Mouse (Mus musculus): ENCODE results near the gene Saa3. TPM values are rescaled to one million over a fixed set of nuclear protein-coding genes. Genes with fewer than 3 reads are reported as not detected.

Saa3 gene
- polyA plus RNA-seq, 1 experiment from 2014 or later: 0.08 TPM

GRCm38 (mm10) chr7:46719526-46719925, 4.0 kb upstream of the Saa3 start:
- 85% methylated on average over 7 of the region's 7 CpGs for WGBS
- no peak for DNase-seq (ENCODE audit: low spot score)
- H3K36me3 ChIP-seq (replicated peaks; ENCODE audit: control insufficient read depth, insufficient read depth): no peaks in the 10 kb centered on the region

GRCm38 (mm10) chr7:46718591-46719270, 3.2 kb upstream of the Saa3 start:
- H3K27ac ChIP-seq: no peak overlapping the region
- H3K9me3 ChIP-seq (ENCODE audit: control insufficient read depth, low read length): no peaks in the 10 kb centered on the region
- no peak overlapping the region for H3K4me2 ChIP-seq (replicated peaks)
- H3K4me1 ChIP-seq (replicated peaks; ENCODE audit: control insufficient read depth, insufficient read depth, low read length): no peaks in the 10 kb centered on the region
- peak; percentile 62; the same call in 1 of the 2 replicates for ATAC-seq (ENCODE audit: low FRiP score)
- no peaks in the 10 kb centered on the region for H3K36me3 ChIP-seq (replicated peaks; ENCODE audit: control insufficient read depth, insufficient read depth)
- H3K4me3 ChIP-seq (replicated peaks; ENCODE audit: low read length): no peak overlapping the region
- WGBS: 83% methylated on average over 7 of the region's 7 CpGs
- no peak for DNase-seq (ENCODE audit: low spot score)
- H3K9ac ChIP-seq: no peak overlapping the region
- no peaks in the 10 kb centered on the region for H3K27me3 ChIP-seq (ENCODE audit: control insufficient read depth, insufficient read depth, low read length)

More at GRCm38 (mm10) chr7:46719526-46719925, 4.0 kb upstream of the Saa3 start:
- no peak overlapping the region for H3K4me3 ChIP-seq (replicated peaks; ENCODE audit: low read length)
- H3K9ac ChIP-seq: no peak overlapping the region
- no peak for ATAC-seq (ENCODE audit: low FRiP score)
- no peaks in the 10 kb centered on the region for H3K4me1 ChIP-seq (replicated peaks; ENCODE audit: control insufficient read depth, insufficient read depth, low read length)
- H3K4me2 ChIP-seq (replicated peaks): no peak overlapping the region
- H3K27me3 ChIP-seq (ENCODE audit: control insufficient read depth, insufficient read depth, low read length): no peaks in the 10 kb centered on the region
- H3K9me3 ChIP-seq (ENCODE audit: control insufficient read depth, low read length): no peaks in the 10 kb centered on the region
- no peak overlapping the region for H3K27ac ChIP-seq

GRCm38 (mm10) chr7:46716897-46717296, 1.4 kb upstream of the Saa3 start:
- H3K36me3 ChIP-seq (replicated peaks; ENCODE audit: control insufficient read depth, insufficient read depth): no peaks in the 10 kb centered on the region
- H3K4me2 ChIP-seq (replicated peaks): no peak overlapping the region
- no peak overlapping the region for H3K27ac ChIP-seq
- WGBS: 67% methylated on average over 5 of the region's 5 CpGs
- no peaks in the 10 kb centered on the region for H3K4me1 ChIP-seq (replicated peaks; ENCODE audit: control insufficient read depth, insufficient read depth, low read length)
- no peak overlapping the region for H3K4me3 ChIP-seq (replicated peaks; ENCODE audit: low read length)
- no peaks in the 10 kb centered on the region for H3K27me3 ChIP-seq (ENCODE audit: control insufficient read depth, insufficient read depth, low read length)
- no peak overlapping the region for H3K9ac ChIP-seq
- no peak for DNase-seq (ENCODE audit: low spot score)
- ATAC-seq (ENCODE audit: low FRiP score): no peak
- H3K9me3 ChIP-seq (ENCODE audit: control insufficient read depth, low read length): no peaks in the 10 kb centered on the region

- DNase-seq (ENCODE audit: low spot score) (peak; percentile 60), ATAC-seq (ENCODE audit: low FRiP score) (no peak)
- WGBS: 32% methylated on average over 6 of the region's 6 CpGs
- no peak overlapping the region for H3K27ac ChIP-seq
- no peaks in the 10 kb centered on the region for H3K27me3 ChIP-seq (ENCODE audit: control insufficient read depth, insufficient read depth, low read length)
- no peak overlapping the region for H3K4me2 ChIP-seq (replicated peaks)
- H3K9me3 ChIP-seq (ENCODE audit: control insufficient read depth, low read length): no peaks in the 10 kb centered on the region
- H3K9ac ChIP-seq: no peak overlapping the region
- H3K4me3 ChIP-seq (replicated peaks; ENCODE audit: low read length): no peak overlapping the region
- H3K36me3 ChIP-seq (replicated peaks; ENCODE audit: control insufficient read depth, insufficient read depth): no peaks in the 10 kb centered on the region
- H3K4me1 ChIP-seq (replicated peaks; ENCODE audit: control insufficient read depth, insufficient read depth, low read length): peaks cover 4% of the 10 kb centered on the region
Measured at GRCm38 (mm10) chr7:46714518-46714917, 982 bp downstream of the Saa3 start.

- WGBS: 81% methylated on average over 6 of the region's 6 CpGs
- Histone ChIP-seq H3K9me3 (ENCODE audit: control insufficient read depth, low read length) (no peaks in the 10 kb centered on the region), H3K4me2 (replicated peaks) (no peak overlapping the region)
Measured at GRCm38 (mm10) chr7:46712250-46712649, 3.2 kb downstream of the Saa3 start.

GRCm38 (mm10) chr7:46710390-46710844, 5.1 kb downstream of the Saa3 start, which contains the start of gene Saal1:
Gene Saal1, minus strand, starts transcription at chr7:46710680.
- Histone ChIP-seq H3K9me3 (ENCODE audit: control insufficient read depth, low read length) (no peaks in the 10 kb centered on the region), H3K27me3 (ENCODE audit: control insufficient read depth, insufficient read depth, low read length) (no peaks in the 10 kb centered on the region), H3K27ac (peak within 1 kb of the TSS; percentile 77), H3K36me3 (replicated peaks; ENCODE audit: control insufficient read depth, insufficient read depth) (peaks cover 18% of the 10 kb centered on the region), H3K9ac (peak within 1 kb of the TSS; percentile 70), H3K4me1 (replicated peaks; ENCODE audit: control insufficient read depth, insufficient read depth, low read length) (peaks cover 7% of the 10 kb centered on the region), H3K4me2 (replicated peaks) (peak within 1 kb of the TSS; percentile 53), H3K4me3 (replicated peaks; ENCODE audit: low read length) (peak within 1 kb of the TSS; percentile 55)
- DNase-seq (ENCODE audit: low spot score) (peak; percentile 97), ATAC-seq (ENCODE audit: low FRiP score) (peak; percentile 97)
- 0% methylated on average over 37 of the region's 38 CpGs for WGBS

More at GRCm38 (mm10) chr7:46712250-46712649, 3.2 kb downstream of the Saa3 start:
- Histone ChIP-seq H3K36me3 (replicated peaks; ENCODE audit: control insufficient read depth, insufficient read depth) (0 out of 2 replicates have a peak, but pooled peaks cover 3% of the 10 kb centered on the region), H3K4me3 (replicated peaks; ENCODE audit: low read length) (no peak overlapping the region), H3K27ac (no peak overlapping the region), H3K9ac (no peak overlapping the region), H3K4me1 (replicated peaks; ENCODE audit: control insufficient read depth, insufficient read depth, low read length) (peaks cover 7% of the 10 kb centered on the region), H3K27me3 (ENCODE audit: control insufficient read depth, insufficient read depth, low read length) (no peaks in the 10 kb centered on the region)
- no peak for ATAC-seq (ENCODE audit: low FRiP score)
- DNase-seq (ENCODE audit: low spot score): no peak

GRCm38 (mm10) chr7:46700521-46701025, 14.9 kb downstream of the Saa3 start:
- 98% methylated on average over 6 of the region's 6 CpGs for WGBS
- ATAC-seq (ENCODE audit: low FRiP score): no peak

GRCm38 (mm10) chr7:46696754-46697153, 18.7 kb downstream of the Saa3 start:
- 89% methylated on average over 1 of the region's 1 CpGs for whole genome bisulfite sequencing
- no peak overlapping the region for H3K4me3 ChIP-seq (replicated peaks; ENCODE audit: low read length)
- H3K4me1 ChIP-seq (replicated peaks; ENCODE audit: control insufficient read depth, insufficient read depth, low read length): no peaks in the 10 kb centered on the region
- H3K9me3 ChIP-seq (ENCODE audit: control insufficient read depth, low read length): no peaks in the 10 kb centered on the region
- no peak for DNase-seq (ENCODE audit: low spot score)
- H3K36me3 ChIP-seq (replicated peaks; ENCODE audit: control insufficient read depth, insufficient read depth): peaks cover 68% of the 10 kb centered on the region
- ATAC-seq (ENCODE audit: low FRiP score): no peak
- no peak overlapping the region for H3K4me2 ChIP-seq (replicated peaks)
- H3K27ac ChIP-seq: no peak overlapping the region
- no peak overlapping the region for H3K9ac ChIP-seq
- no peaks in the 10 kb centered on the region for H3K27me3 ChIP-seq (ENCODE audit: control insufficient read depth, insufficient read depth, low read length)

More at GRCm38 (mm10) chr7:46700521-46701025, 14.9 kb downstream of the Saa3 start:
- Histone ChIP-seq H3K9me3 (ENCODE audit: control insufficient read depth, low read length) (no peaks in the 10 kb centered on the region), H3K4me3 (replicated peaks; ENCODE audit: low read length) (no peak overlapping the region), H3K36me3 (replicated peaks; ENCODE audit: control insufficient read depth, insufficient read depth) (peaks cover 90% of the 10 kb centered on the region), H3K9ac (no peak overlapping the region), H3K27ac (no peak overlapping the region), H3K27me3 (ENCODE audit: control insufficient read depth, insufficient read depth, low read length) (no peaks in the 10 kb centered on the region), H3K4me2 (replicated peaks) (no peak overlapping the region), H3K4me1 (replicated peaks; ENCODE audit: control insufficient read depth, insufficient read depth, low read length) (no peaks in the 10 kb centered on the region)
- no peak for DNase-seq (ENCODE audit: low spot score)

GRCm38 (mm10) chr7:46686827-46687226, 28.7 kb downstream of the Saa3 start:
- Histone ChIP-seq H3K27ac (no peak overlapping the region), H3K9ac (no peak overlapping the region), H3K9me3 (ENCODE audit: control insufficient read depth, low read length) (0 out of 2 replicates have a peak, but pooled peaks cover 2% of the 10 kb centered on the region), H3K4me2 (replicated peaks) (no peak overlapping the region), H3K27me3 (ENCODE audit: control insufficient read depth, insufficient read depth, low read length) (no peaks in the 10 kb centered on the region), H3K4me1 (replicated peaks; ENCODE audit: control insufficient read depth, insufficient read depth, low read length) (no peaks in the 10 kb centered on the region), H3K36me3 (replicated peaks; ENCODE audit: control insufficient read depth, insufficient read depth) (peaks cover 40% of the 10 kb centered on the region), H3K4me3 (replicated peaks; ENCODE audit: low read length) (no peak overlapping the region)
- ATAC-seq (ENCODE audit: low FRiP score): no peak
- DNase-seq (ENCODE audit: low spot score): no peak
- WGBS: 90% methylated on average over 5 of the region's 5 CpGs

Measured in hindbrain, embryonic 14.5 days (tissue).